Mouse (Mus musculus): Measurements from ENCODE around the gene Blm. TPM values are rescaled to one million over a fixed set of nuclear protein-coding genes. Genes with fewer than 3 reads are reported as not detected.
A peak's percentile ranks its signal among the peaks of the same experiment; 100 is the strongest.

Blm gene
- polyA plus RNA-seq, 1 experiment from 2014 or later: 15.8 TPM

- 41% methylated on average over 6 of the region's 6 CpGs for WGBS
- no peak overlapping the region for H3K9ac ChIP-seq
- H3K4me3 ChIP-seq: no peak overlapping the region
- no peak overlapping the region for H3K4me2 ChIP-seq
- H3K4me1 ChIP-seq: peaks cover 27% of the 10 kb centered on the region
- H3K27me3 ChIP-seq: no peaks in the 10 kb centered on the region
- no peaks in the 10 kb centered on the region for H3K9me3 ChIP-seq
- H3K27ac ChIP-seq: peak overlapping the region; percentile 63
- ATAC-seq (ENCODE audit: insufficient number of reproducible peaks, low FRiP score, low TSS enrichment, low read depth): no peak
- peaks cover 26% of the 10 kb centered on the region for H3K36me3 ChIP-seq
Observed at GRCm38 (mm10) chr7:80456327-80456726, 78.6 kb downstream of the Blm start.

GRCm38 (mm10) chr7:80455505-80456160, 79.3 kb downstream of the Blm start:
- Histone ChIP-seq H3K9ac (no peak overlapping the region), H3K36me3 (peaks cover 26% of the 10 kb centered on the region), H3K27me3 (no peaks in the 10 kb centered on the region), H3K27ac (peak overlapping the region; percentile 63; the same call in 1 of the 2 replicates), H3K4me1 (peaks cover 27% of the 10 kb centered on the region), H3K4me2 (no peak overlapping the region), H3K9me3 (no peaks in the 10 kb centered on the region), H3K4me3 (no peak overlapping the region)
- WGBS: 57% methylated on average over 4 of the region's 4 CpGs
- ATAC-seq (ENCODE audit: insufficient number of reproducible peaks, low FRiP score, low TSS enrichment, low read depth): no peak

GRCm38 (mm10) chr7:80454786-80455185, 80.1 kb downstream of the Blm start:
- H3K9ac ChIP-seq: no peak overlapping the region
- H3K36me3 ChIP-seq: peaks cover 18% of the 10 kb centered on the region; the same call in 1 of the 2 replicates
- WGBS: 78% methylated on average over 2 of the region's 2 CpGs
- H3K9me3 ChIP-seq: no peaks in the 10 kb centered on the region
- H3K27ac ChIP-seq: no peak overlapping the region
- no peak overlapping the region for H3K4me2 ChIP-seq
- H3K4me3 ChIP-seq: no peak overlapping the region
- H3K27me3 ChIP-seq: no peaks in the 10 kb centered on the region
- no peak for ATAC-seq (ENCODE audit: insufficient number of reproducible peaks, low FRiP score, low TSS enrichment, low read depth)
- H3K4me1 ChIP-seq: peaks cover 27% of the 10 kb centered on the region

DNA sequence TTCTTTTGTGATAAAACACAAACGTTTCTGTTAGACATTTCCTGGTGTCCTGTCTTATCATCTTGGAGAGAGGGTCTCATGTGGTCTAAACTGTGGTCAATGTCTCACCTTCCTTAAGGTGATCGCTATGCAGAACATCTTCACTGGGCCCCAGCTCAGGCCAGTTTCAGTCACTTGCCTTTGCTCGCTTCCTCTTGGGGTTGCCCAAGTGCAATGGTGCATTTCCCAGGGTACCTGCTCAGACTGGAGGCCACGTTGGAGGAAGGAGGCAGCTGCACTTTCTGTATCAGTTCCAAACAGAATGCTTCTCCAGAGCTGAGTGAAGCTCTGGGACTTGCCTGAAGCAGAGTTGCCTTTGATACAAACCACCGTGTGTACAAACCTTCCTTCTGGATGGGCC, 80.9 kb downstream of the Blm start:
- Histone ChIP-seq H3K4me2 (no peak overlapping the region), H3K36me3 (peaks cover 17% of the 10 kb centered on the region; the same call in 1 of the 2 replicates), H3K27ac (no peak overlapping the region), H3K4me3 (no peak overlapping the region), H3K27me3 (no peaks in the 10 kb centered on the region), H3K4me1 (peaks cover 27% of the 10 kb centered on the region), H3K9ac (no peak overlapping the region), H3K9me3 (no peaks in the 10 kb centered on the region)
- 86% methylated on average over 5 of the region's 5 CpGs for WGBS
- no peak for ATAC-seq (ENCODE audit: insufficient number of reproducible peaks, low FRiP score, low TSS enrichment, low read depth)

GRCm38 (mm10) chr7:80453121-80453520, 81.8 kb downstream of the Blm start:
- Histone ChIP-seq H3K4me3 (no peak overlapping the region), H3K9ac (no peak overlapping the region), H3K27ac (no peak overlapping the region), H3K9me3 (no peaks in the 10 kb centered on the region), H3K27me3 (no peaks in the 10 kb centered on the region), H3K4me1 (peaks cover 24% of the 10 kb centered on the region), H3K4me2 (no peak overlapping the region), H3K36me3 (peaks cover 17% of the 10 kb centered on the region; the same call in 1 of the 2 replicates)
- no peak for ATAC-seq (ENCODE audit: insufficient number of reproducible peaks, low FRiP score, low TSS enrichment, low read depth)
- 92% methylated on average over 3 of the region's 3 CpGs for WGBS

GRCm38 (mm10) chr7:80452241-80452640, 82.7 kb downstream of the Blm start:
- H3K9me3 ChIP-seq: no peaks in the 10 kb centered on the region
- H3K4me1 ChIP-seq: peaks cover 15% of the 10 kb centered on the region
- WGBS: 84% methylated on average over 5 of the region's 5 CpGs
- no peak overlapping the region for H3K4me3 ChIP-seq
- H3K9ac ChIP-seq: no peak overlapping the region
- no peak overlapping the region for H3K27ac ChIP-seq
- no peaks in the 10 kb centered on the region for H3K27me3 ChIP-seq
- no peak for ATAC-seq (ENCODE audit: insufficient number of reproducible peaks, low FRiP score, low TSS enrichment, low read depth)
- H3K4me2 ChIP-seq: no peak overlapping the region
- peaks cover 17% of the 10 kb centered on the region; the same call in 1 of the 2 replicates for H3K36me3 ChIP-seq

DNA sequence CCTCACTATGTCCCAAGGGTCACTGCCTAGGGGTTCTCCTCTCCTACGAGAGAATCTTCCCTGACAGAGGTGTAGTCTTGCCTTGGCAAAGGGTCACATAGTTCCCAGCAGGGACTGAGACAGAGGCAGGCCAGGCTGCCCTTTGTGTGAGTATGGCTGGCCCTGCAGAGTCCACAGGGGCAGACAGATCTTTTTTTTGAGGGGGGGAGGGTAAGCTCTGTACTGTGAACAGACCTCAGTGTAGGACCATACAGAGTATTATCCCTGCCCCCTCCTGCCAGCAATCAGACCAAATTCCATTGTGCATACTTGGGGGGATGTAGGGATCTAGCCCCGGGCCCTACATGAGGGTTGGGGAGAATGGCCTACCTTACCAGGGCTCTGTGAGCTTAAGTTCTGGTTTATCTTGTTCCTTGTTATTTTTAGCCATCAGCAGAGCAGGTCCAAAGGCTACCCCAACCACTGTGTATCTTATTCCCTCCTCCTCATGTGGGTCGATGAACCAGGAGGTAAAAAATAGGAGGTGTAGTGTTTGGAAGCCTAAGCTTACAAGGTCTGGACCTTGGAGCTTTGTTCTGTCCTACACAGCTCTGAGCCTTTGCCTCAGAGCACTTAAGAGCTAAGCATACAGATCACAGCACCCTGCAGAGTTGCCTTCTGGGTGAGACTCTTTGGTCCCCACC, 83.2 kb downstream of the Blm start:
- Histone ChIP-seq H3K27ac (no peak overlapping the region), H3K9me3 (no peaks in the 10 kb centered on the region), H3K36me3 (peaks cover 17% of the 10 kb centered on the region; the same call in 1 of the 2 replicates), H3K27me3 (no peaks in the 10 kb centered on the region), H3K9ac (no peak overlapping the region), H3K4me2 (no peak overlapping the region), H3K4me3 (no peak overlapping the region), H3K4me1 (peaks cover 9% of the 10 kb centered on the region)
- WGBS: 77% methylated on average over 3 of the region's 3 CpGs
- no peak for ATAC-seq (ENCODE audit: insufficient number of reproducible peaks, low FRiP score, low TSS enrichment, low read depth)

DNA sequence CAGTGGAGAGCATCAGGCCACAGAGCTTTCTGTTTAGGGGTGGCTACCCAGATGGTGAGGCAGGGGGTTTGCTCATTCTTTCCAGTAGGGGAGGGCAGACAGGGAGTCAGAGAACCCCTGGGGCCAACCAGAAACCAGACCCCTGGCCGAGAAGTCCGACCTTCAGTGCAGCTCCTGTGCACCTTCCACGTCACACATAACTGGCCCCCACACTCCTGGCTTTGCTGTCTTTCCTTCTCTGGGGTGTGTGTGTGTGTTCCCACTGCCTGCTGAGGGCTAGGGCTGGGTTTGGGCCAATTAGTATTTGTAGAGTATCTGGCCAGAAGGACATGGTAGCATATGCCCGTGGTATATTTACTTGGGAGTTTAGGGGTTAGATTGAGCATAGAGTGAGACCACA, 84.6 kb downstream of the Blm start:
- Histone ChIP-seq H3K4me2 (no peak overlapping the region), H3K4me3 (no peak overlapping the region), H3K27ac (no peak overlapping the region), H3K9me3 (no peaks in the 10 kb centered on the region), H3K27me3 (no peaks in the 10 kb centered on the region), H3K4me1 (peaks cover 7% of the 10 kb centered on the region), H3K9ac (no peak overlapping the region), H3K36me3 (peaks cover 17% of the 10 kb centered on the region; the same call in 1 of the 2 replicates)
- no peak for ATAC-seq (ENCODE audit: insufficient number of reproducible peaks, low FRiP score, low TSS enrichment, low read depth)
- 54% methylated on average over 4 of the region's 4 CpGs for WGBS

- H3K4me3 ChIP-seq: no peak overlapping the region
- H3K27me3 ChIP-seq: no peaks in the 10 kb centered on the region
- H3K9me3 ChIP-seq: no peaks in the 10 kb centered on the region
- no peak overlapping the region for H3K27ac ChIP-seq
- no peak overlapping the region for H3K9ac ChIP-seq
- ATAC-seq (ENCODE audit: insufficient number of reproducible peaks, low FRiP score, low TSS enrichment, low read depth): no peak
- H3K36me3 ChIP-seq: peaks cover 17% of the 10 kb centered on the region; the same call in 1 of the 2 replicates
- 81% methylated on average over 6 of the region's 6 CpGs for WGBS
- no peak overlapping the region for H3K4me2 ChIP-seq
- H3K4me1 ChIP-seq: peaks cover 13% of the 10 kb centered on the region
Observed at GRCm38 (mm10) chr7:80449620-80450091, 85.3 kb downstream of the Blm start.

GRCm38 (mm10) chr7:80447336-80447735, 87.6 kb downstream of the Blm start:
- no peaks in the 10 kb centered on the region for H3K27me3 ChIP-seq
- no peak overlapping the region for H3K27ac ChIP-seq
- peaks cover 29% of the 10 kb centered on the region for H3K4me1 ChIP-seq
- no peak overlapping the region for H3K4me3 ChIP-seq
- WGBS: 94% methylated on average over 8 of the region's 8 CpGs
- H3K4me2 ChIP-seq: no peak overlapping the region
- no peaks in the 10 kb centered on the region for H3K9me3 ChIP-seq
- H3K36me3 ChIP-seq: peaks cover 6% of the 10 kb centered on the region; the same call in 1 of the 2 replicates
- ATAC-seq (ENCODE audit: insufficient number of reproducible peaks, low FRiP score, low TSS enrichment, low read depth): no peak
- H3K9ac ChIP-seq: no peak overlapping the region

DNA sequence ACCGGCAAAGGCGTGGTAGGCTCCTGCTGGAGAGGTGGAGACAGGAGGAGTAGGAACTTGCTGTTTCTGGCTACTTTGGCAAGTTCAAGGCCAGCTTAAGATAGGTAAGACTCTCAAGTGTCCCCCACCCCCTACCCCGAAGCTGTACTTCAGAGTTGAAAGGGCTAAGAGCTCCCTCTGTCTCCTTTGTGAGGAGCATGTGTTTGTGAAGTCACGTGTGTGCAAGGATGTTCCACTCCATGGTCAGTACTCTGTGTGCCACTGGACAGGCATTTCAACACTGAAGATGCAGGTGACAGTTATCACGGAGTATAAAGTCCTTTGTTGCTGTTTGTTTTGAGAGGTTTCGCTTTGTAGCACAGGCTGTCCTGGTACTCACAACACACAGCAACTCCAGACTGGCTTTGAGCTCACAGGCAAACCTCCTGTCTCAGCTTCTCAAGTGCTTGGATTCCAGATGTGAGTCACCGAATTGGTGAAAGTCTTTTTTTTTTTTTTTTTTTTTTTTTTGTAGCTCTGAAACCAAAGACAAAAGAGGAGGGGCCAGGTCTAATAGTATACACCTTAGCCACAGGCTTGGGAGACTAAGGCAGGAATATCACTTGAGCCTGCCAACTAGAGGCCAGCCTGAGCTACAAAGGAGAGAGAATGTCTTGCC, 88.6 kb downstream of the Blm start:
- H3K36me3 ChIP-seq: no peaks in the 10 kb centered on the region
- no peaks in the 10 kb centered on the region for H3K9me3 ChIP-seq
- H3K27ac ChIP-seq: no peak overlapping the region
- H3K4me2 ChIP-seq: no peak overlapping the region
- 60% methylated on average over 7 of the region's 7 CpGs for WGBS
- peaks cover 36% of the 10 kb centered on the region for H3K4me1 ChIP-seq
- ATAC-seq (ENCODE audit: insufficient number of reproducible peaks, low FRiP score, low TSS enrichment, low read depth): no peak
- no peaks in the 10 kb centered on the region for H3K27me3 ChIP-seq
- no peak overlapping the region for H3K9ac ChIP-seq
- H3K4me3 ChIP-seq: no peak overlapping the region

DNA sequence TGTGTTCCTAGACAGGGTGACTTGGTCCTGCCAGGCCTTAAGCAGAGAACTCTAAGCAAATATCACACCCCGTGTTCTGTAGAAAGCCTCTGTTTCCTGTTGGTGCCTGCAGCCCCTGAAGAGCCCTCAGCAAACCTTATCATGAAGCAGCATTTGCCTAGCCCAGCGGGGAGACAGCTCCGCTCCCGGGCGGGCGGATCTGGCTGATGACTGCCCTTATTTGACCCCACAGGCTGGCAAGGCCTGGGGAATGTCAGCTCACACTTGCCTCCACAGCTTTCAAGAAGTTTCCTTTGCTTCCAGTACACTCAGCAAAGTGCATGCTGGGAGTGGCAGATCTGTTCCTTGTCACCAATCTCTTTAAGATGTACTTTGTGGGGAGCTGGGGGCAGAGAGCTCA, 89.4 kb downstream of the Blm start:
- Histone ChIP-seq H3K4me3 (no peak overlapping the region), H3K36me3 (no peaks in the 10 kb centered on the region), H3K27me3 (no peaks in the 10 kb centered on the region), H3K9ac (no peak overlapping the region), H3K4me2 (no peak overlapping the region), H3K4me1 (peaks cover 39% of the 10 kb centered on the region), H3K9me3 (no peaks in the 10 kb centered on the region), H3K27ac (no peak overlapping the region)
- WGBS: 32% methylated on average over 6 of the region's 6 CpGs
- ATAC-seq (ENCODE audit: insufficient number of reproducible peaks, low FRiP score, low TSS enrichment, low read depth): no peak
